Mouse (Mus musculus): ENCODE measurements around the gene Ugt1a1.

DNA sequence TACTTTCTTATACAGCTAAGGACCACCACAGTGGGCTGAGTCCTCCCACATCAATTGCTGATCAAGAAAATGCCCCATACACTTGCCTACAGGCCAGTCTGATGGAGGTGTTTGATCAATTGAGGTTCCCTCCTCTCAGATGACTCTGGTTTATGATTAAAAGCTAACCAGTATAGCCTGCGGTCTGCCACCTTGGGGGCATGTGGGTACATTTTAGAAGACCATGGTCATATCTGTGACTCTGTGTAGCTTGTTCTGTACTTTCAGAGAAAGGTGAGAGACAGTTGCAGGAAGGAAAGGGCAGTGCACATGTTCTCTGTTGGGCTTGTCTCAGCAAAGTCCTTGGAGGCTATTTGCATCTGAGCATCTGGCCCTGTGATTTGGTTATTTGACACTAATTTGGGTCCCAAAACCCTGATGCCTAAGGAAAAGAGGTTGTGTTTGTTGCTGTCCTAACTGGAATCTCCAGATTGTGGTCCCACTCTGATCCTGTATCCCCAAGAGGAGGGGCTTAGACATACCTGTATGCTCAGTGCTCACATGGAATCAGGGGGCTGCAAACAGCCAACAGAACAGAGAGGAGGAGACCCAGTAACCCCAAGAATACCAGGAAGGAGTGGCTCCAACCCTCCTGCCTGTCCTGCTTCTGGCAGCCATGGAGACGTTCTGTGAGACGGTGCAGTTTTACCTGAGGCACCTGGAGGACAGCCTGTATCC is 21.1 kb downstream of the Ugt1a1 start:
- TF ChIP-seq CTCF (IDR thresholded peaks at IDR 0.05): no peak
- no peak for TF ChIP-seq POLR2A (IDR thresholded peaks at IDR 0.05; ENCODE audit: insufficient read depth, low read depth, low read length)

Measured in heart, adult 2 months (tissue).